12 mouse cellular contexts compared by ENCODE assay signal in the genomic region with DNA sequence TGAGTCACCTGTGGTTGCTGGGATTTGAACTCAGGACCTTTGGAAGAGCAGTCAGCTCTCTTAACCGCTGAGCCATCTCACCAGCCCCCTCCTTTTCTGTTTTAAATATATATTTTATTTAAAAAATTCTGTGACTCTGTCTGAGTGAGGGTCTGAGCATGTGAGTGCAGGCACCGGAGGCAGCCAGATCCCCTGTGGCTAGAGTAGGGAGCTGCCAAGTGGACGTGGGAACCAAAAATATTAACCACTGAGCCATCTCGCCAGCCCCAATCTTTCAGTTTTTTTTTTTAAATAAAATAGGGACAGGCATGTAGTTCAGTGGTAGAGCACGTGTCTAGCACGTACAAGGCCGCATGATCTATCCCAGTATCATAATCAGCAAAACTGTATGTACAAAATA.
"Had no signal": no experiment of that assay in that cellular context is flagged by ENCODE, and none has a peak within 500 bp of the region (broad histone marks: within the 10 kb centered on the region; RNA-seq: fewer than 3 reads in every experiment).

No protein-coding gene starts in this region.

- DNase-seq: retina, postnatal 1 day; right cerebral cortex, adult 18-20 months; right cerebral cortex, postnatal 14 days; right cerebral cortex, postnatal 25 days; right cerebral cortex, postnatal 4 days; spleen, adult 18-20 months; thymus, adult 18-20 months; thymus, adult 2 months; thymus, postnatal 14 days; thymus, postnatal 25 days; thymus, postnatal 36 days; thymus, postnatal 4 days had no signal
